Mouse (Mus musculus) frontal cortex, adult 2 months (tissue): Measurements from ENCODE around the gene Slc25a11. TPM values are rescaled to one million over a fixed set of nuclear protein-coding genes. Genes with fewer than 3 reads are reported as not detected.

Experiments used
- DNase-seq, 2 experiments: peaks; one replicate each; pipeline ENCODE4 v3.0.0; 2022; ENCODE audit warnings: low spot score in 1 of 2; ENCODE audit errors: extremely low spot score in 1 of 2
- polyA plus RNA-seq: library from polyadenylated mRNA; depleted of rRNA; stranded (reverse); fragments of >200 nt; gene quantifications from 2 replicates; pipeline ENCODE4 v1.2.3, GENCODE M21; 2012

The Slc25a11 gene
- polyA plus RNA-seq, 1 experiment = 138 TPM

GRCm38 (mm10) chr11:70668771-70669505 lies 21.7 kb upstream of the Slc25a11 start, which contains the start of gene Spag7:
TSS of gene Spag7 (minus strand) at chr11:70669416.
- DNase-seq = peak; percentile 99 to 100

- no peak for DNase-seq
These were observed 21.1 kb upstream of the Slc25a11 start for GRCm38 (mm10) chr11:70668335-70668770.

- DNase-seq = no peak
These were observed 20.2 kb upstream of the Slc25a11 start for GRCm38 (mm10) chr11:70667271-70668150.

- no peak for DNase-seq
These were observed 19.4 kb upstream of the Slc25a11 start for GRCm38 (mm10) chr11:70666687-70667086.

GRCm38 (mm10) chr11:70664741-70665140 lies 17.5 kb upstream of the Slc25a11 start:
- no peak for DNase-seq

GRCm38 (mm10) chr11:70663957-70664356 lies 16.7 kb upstream of the Slc25a11 start:
- no peak for DNase-seq

GRCm38 (mm10) chr11:70663101-70663500 lies 15.8 kb upstream of the Slc25a11 start:
- DNase-seq = no peak

- no peak for DNase-seq
These were observed 13.3 kb upstream of the Slc25a11 start for GRCm38 (mm10) chr11:70660571-70660970.

GRCm38 (mm10) chr11:70658942-70659341 lies 11.7 kb upstream of the Slc25a11 start:
- DNase-seq = no peak

- DNase-seq = no peak
These were observed 11.2 kb upstream of the Slc25a11 start for GRCm38 (mm10) chr11:70658521-70658920.

GRCm38 (mm10) chr11:70657991-70658390 lies 10.7 kb upstream of the Slc25a11 start:
- DNase-seq = no peak

GRCm38 (mm10) chr11:70657573-70657972 lies 10.3 kb upstream of the Slc25a11 start:
- DNase-seq = no peak

- no peak for DNase-seq
These were observed 9.7 kb upstream of the Slc25a11 start, which contains the start of gene Eno3 for GRCm38 (mm10) chr11:70656964-70657363. TSS of gene Eno3 (plus strand) at chr11:70657202.

- DNase-seq = no peak
These were observed 9.2 kb upstream of the Slc25a11 start for GRCm38 (mm10) chr11:70656456-70656927.

GRCm38 (mm10) chr11:70655571-70656455 lies 8.5 kb upstream of the Slc25a11 start:
- DNase-seq = no peak

- DNase-seq = peak in 1 of 2 experiments; percentile 72
These were observed 7.8 kb upstream of the Slc25a11 start for GRCm38 (mm10) chr11:70654923-70655570.

- DNase-seq = peak in 1 of 2 experiments; percentile 72
These were observed 7.1 kb upstream of the Slc25a11 start, which contains the start of gene Pfn1 for GRCm38 (mm10) chr11:70654198-70654922. TSS of gene Pfn1 (minus strand) at chr11:70654644.

- no peak for DNase-seq
These were observed 6.3 kb upstream of the Slc25a11 start for GRCm38 (mm10) chr11:70653345-70654197.
